Mouse (Mus musculus): ENCODE results near the gene Tlcd1. TPM values are rescaled to one million over a fixed set of nuclear protein-coding genes. Genes with fewer than 3 reads are reported as not detected.
A peak's percentile ranks its signal among the peaks of the same experiment; 100 is the strongest.
"Not testable (repeated sequence)": the region's sequence is repeated elsewhere in the genome, so short reads cannot be mapped to it uniquely, and the experiment has no call there.

Gene Tlcd1
- total RNA-seq, 2 experiments from 2014 or later: 16.8 to 17.5 TPM

DNA sequence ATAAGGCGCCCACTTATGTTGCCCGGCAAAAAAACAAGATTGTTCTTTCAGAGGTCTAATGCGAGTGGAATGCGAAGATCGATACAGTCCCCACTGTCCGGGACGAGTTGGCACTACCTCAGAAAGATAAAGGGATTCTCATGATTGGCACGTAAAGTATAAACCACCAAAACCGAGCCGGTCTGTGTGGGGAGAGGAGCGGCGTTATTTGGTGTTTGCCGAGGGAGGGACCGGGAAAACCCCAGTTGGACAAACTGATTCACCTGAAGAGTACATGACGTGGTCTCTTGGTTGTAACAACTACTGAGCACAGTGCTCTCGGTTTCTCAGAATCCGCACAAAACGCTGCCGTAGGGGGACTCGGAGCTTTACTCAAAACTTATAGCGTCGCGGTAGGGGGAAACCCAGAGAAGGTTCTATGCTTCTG lies 407 bp downstream of the Tlcd1 start:
- no peak for DNase-seq (ENCODE audit: low spot score in 2 of 2)

GRCm38 (mm10) chr11:78177437-78177836 lies 926 bp downstream of the Tlcd1 start:
- DNase-seq (ENCODE audit: low spot score in 2 of 2): no peak

GRCm38 (mm10) chr11:78177903-78178858 lies 1.7 kb downstream of the Tlcd1 start:
- DNase-seq (ENCODE audit: low spot score in 2 of 2): peak; percentile 87 to 96

DNA sequence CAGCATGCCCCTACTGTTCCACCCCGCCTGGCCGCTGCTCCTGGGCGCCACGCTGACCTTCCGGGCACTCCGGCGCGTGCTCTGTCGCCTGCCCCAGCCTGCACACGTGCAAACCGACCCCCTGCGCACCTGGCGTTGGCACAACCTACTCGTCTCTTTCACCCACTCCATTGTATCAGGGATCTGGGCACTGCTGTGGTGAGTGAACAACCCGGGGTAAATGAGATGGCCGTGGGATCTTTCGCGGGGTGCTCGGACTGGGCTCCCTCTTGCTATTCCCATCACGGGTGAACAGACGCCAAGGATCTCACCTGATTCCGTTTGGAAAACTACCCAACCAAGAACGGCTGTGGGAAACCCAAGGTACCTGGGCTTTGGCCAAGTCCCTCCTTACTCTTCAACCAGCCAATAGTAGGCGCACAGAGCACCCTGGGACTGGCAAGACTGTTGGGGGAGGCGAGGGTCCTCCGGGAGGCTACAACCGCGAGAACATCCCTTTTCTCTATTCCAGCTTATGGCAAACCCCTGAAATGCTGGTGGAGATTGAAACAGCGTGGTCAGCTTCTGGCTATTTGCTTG lies 2.4 kb downstream of the Tlcd1 start:
- peak in 1 of 2 experiments; percentile 65 for DNase-seq (ENCODE audit: low spot score in 2 of 2)

DNA sequence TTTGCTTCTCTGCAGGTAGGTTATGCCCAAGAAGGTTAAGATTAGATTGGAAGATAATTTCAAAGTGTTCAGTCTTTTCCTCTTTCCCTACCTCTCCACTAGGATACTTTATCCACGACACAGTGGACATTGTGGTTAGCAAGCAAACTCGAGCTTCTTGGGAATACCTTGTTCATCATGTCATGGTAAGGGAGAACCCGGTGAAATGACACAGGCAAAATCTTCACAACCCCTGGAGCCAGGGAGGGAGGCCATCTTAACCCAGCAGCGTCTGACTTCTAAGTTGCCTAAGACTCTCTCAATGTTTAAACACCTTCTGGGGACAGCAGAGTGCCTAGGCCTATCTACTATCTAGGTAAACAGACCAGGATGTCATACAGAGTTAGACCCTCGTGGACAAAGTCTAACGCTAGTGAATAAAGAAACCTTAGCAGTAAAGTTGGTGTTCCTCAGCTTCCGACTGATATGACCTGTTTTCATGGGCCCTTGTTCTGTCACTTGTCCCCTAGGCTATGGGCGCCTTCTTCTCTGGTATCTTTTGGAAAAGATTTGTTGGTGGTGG lies 3.0 kb downstream of the Tlcd1 start:
- DNase-seq (ENCODE audit: low spot score in 2 of 2): no peak

GRCm38 (mm10) chr11:78180081-78180761 lies 3.7 kb downstream of the Tlcd1 start:
- no peak for DNase-seq (ENCODE audit: low spot score in 2 of 2)

- DNase-seq (ENCODE audit: low spot score in 2 of 2): no peak
Measured at GRCm38 (mm10) chr11:78181830-78182357, 5.4 kb downstream of the Tlcd1 start.

GRCm38 (mm10) chr11:78182450-78182849 lies 5.9 kb downstream of the Tlcd1 start:
- no peak for DNase-seq (ENCODE audit: low spot score in 2 of 2)

DNA sequence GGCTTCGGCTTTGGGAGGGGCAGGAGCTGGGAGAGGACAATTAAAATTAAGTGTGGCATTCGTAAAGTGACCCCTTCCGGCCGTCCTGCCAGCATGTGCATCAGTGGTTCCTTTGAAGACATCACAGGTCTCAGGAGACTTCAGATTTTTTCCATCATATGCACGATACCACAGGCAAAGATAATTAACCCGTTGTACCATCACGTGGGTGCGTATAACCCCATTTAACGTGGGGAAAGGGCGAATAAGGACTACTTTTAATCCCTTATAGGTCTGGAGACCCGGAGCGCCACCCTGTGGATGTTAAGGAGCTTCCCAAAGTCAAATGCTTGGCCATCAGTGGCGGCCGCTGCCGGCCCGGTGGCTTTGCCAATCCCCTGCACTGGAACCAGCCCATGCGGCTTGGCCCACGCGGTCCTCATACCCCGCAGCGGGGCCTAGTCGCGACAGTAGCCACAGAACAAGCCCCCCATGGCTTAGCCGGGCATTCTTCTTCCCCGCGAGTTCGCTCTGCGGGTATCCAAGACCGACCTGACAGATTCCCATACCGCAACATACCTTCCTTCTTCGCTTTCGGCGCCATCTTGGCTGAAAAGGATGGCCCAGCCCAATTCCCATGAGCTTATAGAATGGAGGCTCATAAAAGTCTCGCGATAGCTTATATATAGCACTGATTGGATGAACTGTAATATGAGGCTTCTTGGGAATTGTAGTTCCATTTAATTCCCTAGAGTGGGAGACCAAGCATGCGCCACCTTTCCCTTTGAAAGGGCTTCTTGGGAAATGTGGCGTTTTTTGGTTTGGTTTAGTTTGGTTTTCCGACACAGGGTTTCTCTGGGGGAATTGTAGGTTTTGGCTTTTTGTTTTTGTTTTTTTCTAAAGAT lies 6.7 kb downstream of the Tlcd1 start, which contains the start of gene Rpl23a:
Gene Rpl23a (minus strand): TSS at position 624 of the 884 bp plus-strand sequence.
- DNase-seq (ENCODE audit: low spot score in 2 of 2): peak; percentile 84 to 93

GRCm38 (mm10) chr11:78183884-78184514 lies 7.5 kb downstream of the Tlcd1 start:
- no peak for DNase-seq (ENCODE audit: low spot score in 2 of 2)

DNA sequence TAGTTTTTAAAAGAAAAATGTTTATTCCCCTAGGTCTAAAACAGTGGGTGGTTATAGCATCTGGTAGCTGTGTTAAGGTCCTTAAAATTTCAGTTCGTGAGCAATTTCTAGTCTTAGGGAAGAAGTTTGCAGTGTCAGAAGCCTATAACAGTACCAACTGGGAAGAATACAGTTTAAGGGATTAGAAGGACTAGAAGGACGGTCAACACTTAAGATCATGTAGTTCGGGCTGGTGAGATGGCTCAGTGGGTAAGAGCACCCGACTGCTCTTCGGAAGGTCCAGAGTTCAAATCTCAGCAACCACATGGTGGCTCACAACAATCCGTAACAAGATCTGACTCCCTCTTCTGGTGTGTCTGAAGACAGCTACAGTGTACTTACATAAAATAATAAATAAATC lies 8.2 kb downstream of the Tlcd1 start:
- DNase-seq (ENCODE audit: low spot score in 2 of 2): not testable (repeated sequence)

- peak; percentile 58 to 79 for DNase-seq (ENCODE audit: low spot score in 2 of 2)
Measured at GRCm38 (mm10) chr11:78188331-78189233, 12.1 kb downstream of the Tlcd1 start, which contains the start of gene Rab34. Gene Rab34, plus strand, starts transcription at chr11:78188430.

GRCm38 (mm10) chr11:78189234-78190040 lies 12.9 kb downstream of the Tlcd1 start:
- peak; percentile 39 to 63 for DNase-seq (ENCODE audit: low spot score in 2 of 2)

- no peak for DNase-seq (ENCODE audit: low spot score in 2 of 2)
Measured at GRCm38 (mm10) chr11:78190041-78190440, 13.5 kb downstream of the Tlcd1 start.

- no peak for DNase-seq (ENCODE audit: low spot score in 2 of 2)
Measured at GRCm38 (mm10) chr11:78193113-78193512, 16.6 kb downstream of the Tlcd1 start, which contains the start of gene Proca1. Gene Proca1, plus strand, starts transcription at chr11:78193392.

DNA sequence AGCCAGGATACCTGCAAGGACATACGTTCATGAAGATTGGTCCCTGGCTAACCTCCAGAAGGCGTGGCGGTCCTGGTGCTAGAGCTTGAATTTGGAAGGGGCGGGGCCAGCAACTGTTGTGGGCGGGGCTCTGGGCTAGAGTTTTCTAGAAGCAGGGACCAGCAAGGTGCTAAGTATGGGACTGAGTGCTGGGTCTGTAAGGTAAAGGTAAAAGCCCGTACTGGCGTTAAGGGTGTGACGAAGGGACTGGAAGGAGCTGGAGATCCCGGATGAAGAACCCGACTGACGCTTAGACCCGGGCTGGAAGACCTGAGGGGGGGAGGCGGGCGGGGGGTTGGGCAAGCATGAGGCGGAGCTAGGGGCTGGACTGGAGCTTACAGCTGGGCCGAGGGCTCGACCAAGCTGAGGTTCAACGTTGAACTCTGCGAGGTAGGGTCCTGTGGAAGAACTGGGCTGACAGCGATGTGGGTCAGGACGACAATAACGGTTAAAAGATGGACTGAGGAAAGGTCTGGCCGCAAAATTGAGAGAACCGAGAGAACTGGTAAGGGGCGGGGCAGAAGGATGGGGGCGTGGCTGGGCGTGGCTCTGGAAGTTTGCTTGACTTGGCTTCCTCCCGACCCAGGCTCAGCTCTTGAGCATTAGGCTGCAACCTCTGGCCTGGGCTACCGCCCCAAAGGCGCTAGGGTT lies 18.0 kb downstream of the Tlcd1 start:
- no peak for DNase-seq (ENCODE audit: low spot score in 2 of 2)
